Mouse (Mus musculus): ENCODE measurements around the gene 4931428L18Rik. TPM values are rescaled to one million over a fixed set of nuclear protein-coding genes. Genes with fewer than 3 reads are reported as not detected.

Gene 4931428L18Rik
- polyA plus RNA-seq, 1 experiment from 2014 or later: not detected

Other genes starting within 250 kb of the 4931428L18Rik start
- not detected in 2 replicates for gene AC153137.1, start 244.7 kb downstream of the 4931428L18Rik start, polyA plus RNA-seq (2015; fragmentation: Nextera tagmentation; extraction: Ambion mirVana)
- gene Lgsn, start 46.3 kb downstream of the 4931428L18Rik start, polyA plus RNA-seq (2015; fragmentation: Nextera tagmentation; extraction: Ambion mirVana): not detected in 2 replicates
- not detected in 2 replicates for gene Pih1d3, start 154 bp upstream of the 4931428L18Rik start, polyA plus RNA-seq (2015; fragmentation: Nextera tagmentation; extraction: Ambion mirVana)

Measured in liver, embryonic 16.5 days (tissue).